Mouse (Mus musculus) lung, adult 2 months (tissue): ENCODE measurements around the gene Wwox.

Source experiments
- CTCF ChIP-seq: fragments of 200-500 bp; IDR thresholded peaks from 2 replicates; pipeline ENCODE4 v1.5.1; 2011; ENCODE audit warnings: mild to moderate bottlenecking, low read length, control low read depth; ENCODE audit not compliant: insufficient read depth
- POLR2A ChIP-seq: fragments of 200-500 bp; IDR thresholded peaks from 2 replicates; pipeline ENCODE4 v1.6.1; 2011; ENCODE audit warnings: low read depth, mild to moderate bottlenecking, control low read depth, low read length, borderline replicate concordance; ENCODE audit errors: extremely low read depth

GRCm38 (mm10) chr8:114411421-114411820 lies 28.0 kb upstream of the Wwox start:
- TF ChIP-seq CTCF, result no peak
- no peak for TF ChIP-seq POLR2A
